In genomic region chr4:41641199-41641822, GRCm38 (mm10) we compare ENCODE assay signal across 27 mouse cellular contexts. TPM values are rescaled to one million over a fixed set of nuclear protein-coding genes. Genes with fewer than 3 reads are reported as not detected.
DNase-seq lines count a peak whose midpoint lies in the region; ATAC-seq and TF ChIP-seq lines count a peak whose summit lies in the region.
"Had no signal": no experiment of that assay in that cellular context is flagged by ENCODE, and none has a peak within 500 bp of the region (broad histone marks: within the 10 kb centered on the region; RNA-seq: fewer than 3 reads in every experiment).

No protein-coding gene starts in this region.

- TF ChIP-seq CTCF in hindbrain, postnatal 0 days (IDR thresholded peaks at IDR 0.05; ENCODE audit: low read depth) = no peak
- no peak for TF ChIP-seq CTCF in midbrain, postnatal 0 days (IDR thresholded peaks at IDR 0.05)

- 60% methylated on average over 6 of the region's 6 CpGs for whole genome bisulfite sequencing in hindbrain, postnatal 0 days
- 76% methylated on average over 6 of the region's 6 CpGs for WGBS in hindbrain, embryonic 14.5 days
- WGBS in midbrain, embryonic 15.5 days = 73% methylated on average over 6 of the region's 6 CpGs
- WGBS in midbrain, postnatal 0 days = 69% methylated on average over 6 of the region's 6 CpGs

- no peak overlapping the region for H3K4me2 ChIP-seq in hindbrain, postnatal 0 days (ENCODE audit: low read depth, low read length)
- H3K4me2 ChIP-seq in hindbrain, embryonic 14.5 days (replicated peaks) = no peak overlapping the region
- no peak overlapping the region for H3K4me2 ChIP-seq in midbrain, embryonic 15.5 days
- H3K4me2 ChIP-seq in midbrain, postnatal 0 days (ENCODE audit: low read depth, low read length, poor library complexity, severe bottlenecking) = no peak overlapping the region
- peak overlapping the region; percentile 64 for H3K4me2 ChIP-seq in myocyte (ENCODE audit: low read depth)

- peaks cover 33% of the 10 kb centered on the region for H3K4me1 ChIP-seq in hindbrain, postnatal 0 days (ENCODE audit: insufficient read depth, low read length)
- H3K4me1 ChIP-seq in hindbrain, embryonic 14.5 days (replicated peaks; ENCODE audit: control insufficient read depth, insufficient read depth, low read length) = peaks cover 28% of the 10 kb centered on the region
- H3K4me1 ChIP-seq in midbrain, embryonic 15.5 days = peaks cover 38% of the 10 kb centered on the region
- H3K4me1 ChIP-seq in midbrain, postnatal 0 days (ENCODE audit: insufficient read depth, low read length) = peaks cover 17% of the 10 kb centered on the region; the same call in 1 of the 2 replicates

- H3ac ChIP-seq in myocyte (ENCODE audit: control insufficient read depth, insufficient read length) = no peak overlapping the region

- peak overlapping the region; percentile 88; the same call in 1 of the 2 replicates for H3K27ac ChIP-seq in hindbrain, postnatal 0 days
- H3K27ac ChIP-seq in hindbrain, embryonic 14.5 days = no peak overlapping the region
- H3K27ac ChIP-seq in midbrain, embryonic 15.5 days = peak overlapping the region; percentile 95; the same call in 1 of the 2 replicates
- no peak overlapping the region for H3K27ac ChIP-seq in midbrain, postnatal 0 days (ENCODE audit: low read depth, low read length)
- H3K27ac ChIP-seq: forebrain, embryonic 12.5 days had no signal

- H3K9me3 ChIP-seq in hindbrain, postnatal 0 days (ENCODE audit: low read length) = no peaks in the 10 kb centered on the region
- H3K9me3 ChIP-seq in hindbrain, embryonic 14.5 days (ENCODE audit: control insufficient read depth, low read length) = no peaks in the 10 kb centered on the region
- H3K9me3 ChIP-seq in midbrain, embryonic 15.5 days = no peaks in the 10 kb centered on the region
- H3K9me3 ChIP-seq in midbrain, postnatal 0 days (ENCODE audit: low read length) = no peaks in the 10 kb centered on the region
- H3K9me3 ChIP-seq: embryonic facial prominence, embryonic 13.5 days; forebrain, embryonic 12.5 days; forebrain, embryonic 15.5 days; G1E had no signal

- no peaks in the 10 kb centered on the region for H3K79me2 ChIP-seq in myocyte (ENCODE audit: control insufficient read depth, insufficient read depth)

- H3K36me3 ChIP-seq in hindbrain, postnatal 0 days (ENCODE audit: insufficient read depth, low read length) = no peaks in the 10 kb centered on the region
- peaks cover 8% of the 10 kb centered on the region; the same call in 1 of the 2 replicates for H3K36me3 ChIP-seq in hindbrain, embryonic 14.5 days (replicated peaks; ENCODE audit: control insufficient read depth, insufficient read depth)
- H3K36me3 ChIP-seq in midbrain, embryonic 15.5 days (replicated peaks) = no peaks in the 10 kb centered on the region
- peaks cover 4% of the 10 kb centered on the region; the same call in 1 of the 2 replicates for H3K36me3 ChIP-seq in midbrain, postnatal 0 days (ENCODE audit: insufficient read depth, low read length)
- no peaks in the 10 kb centered on the region for H3K36me3 ChIP-seq in myocyte (ENCODE audit: control insufficient read depth, insufficient read depth)
- H3K36me3 ChIP-seq: embryonic facial prominence, embryonic 13.5 days; forebrain, embryonic 15.5 days; G1E had no signal

- H3K9ac ChIP-seq in hindbrain, postnatal 0 days (replicated peaks; ENCODE audit: low read length) = no peak overlapping the region
- no peak overlapping the region for H3K9ac ChIP-seq in hindbrain, embryonic 14.5 days
- no peak overlapping the region for H3K9ac ChIP-seq in midbrain, embryonic 15.5 days
- no peak overlapping the region for H3K9ac ChIP-seq in midbrain, postnatal 0 days (replicated peaks; ENCODE audit: low read length, poor library complexity, severe bottlenecking)
- H3K9ac ChIP-seq: embryonic facial prominence, embryonic 13.5 days; forebrain, embryonic 12.5 days had no signal

- no peak for ATAC-seq in hindbrain, postnatal 0 days
- ATAC-seq in hindbrain, embryonic 14.5 days (ENCODE audit: low FRiP score) = no peak
- no peak for ATAC-seq in midbrain, embryonic 15.5 days (replicated peaks)
- ATAC-seq in midbrain, postnatal 0 days (ENCODE audit: low FRiP score) = no peak
- ATAC-seq: inflammation-experienced regulatory T-cells, adult 6 months; Patski had no signal

- no peaks in the 10 kb centered on the region for H3K27me3 ChIP-seq in hindbrain, postnatal 0 days (ENCODE audit: insufficient read depth, low read length)
- no peaks in the 10 kb centered on the region for H3K27me3 ChIP-seq in hindbrain, embryonic 14.5 days (ENCODE audit: control insufficient read depth, insufficient read depth, low read length)
- H3K27me3 ChIP-seq in midbrain, embryonic 15.5 days (replicated peaks) = no peaks in the 10 kb centered on the region
- no peaks in the 10 kb centered on the region for H3K27me3 ChIP-seq in midbrain, postnatal 0 days (ENCODE audit: insufficient read depth, low read length)
- peaks cover 5% of the 10 kb centered on the region for H3K27me3 ChIP-seq in myocyte (ENCODE audit: control insufficient read depth, insufficient read depth, insufficient read length)
- H3K27me3 ChIP-seq: forebrain, embryonic 15.5 days; Patski had no signal

- TF ChIP-seq POLR2A in myocyte (IDR thresholded peaks at IDR 0.05; ENCODE audit: insufficient read length, low read depth) = no peak

- DNase-seq in cerebellum, postnatal 10 days = peak; percentile 52 to 56
- DNase-seq in cerebellum, adult 11-12 months = no peak
- DNase-seq in hindbrain, postnatal 0 days (ENCODE audit: low spot score) = peak; percentile 41
- DNase-seq in hindbrain, embryonic 14.5 days (ENCODE audit: low spot score) = no peak
- DNase-seq in midbrain, postnatal 0 days (ENCODE audit: low spot score) = no peak
- DNase-seq in ovary, adult 18-20 months (ENCODE audit: low spot score) = no peak
- DNase-seq: adrenal gland, postnatal 10 days; adrenal gland, postnatal 36 days; B cell, adult 2 months; cerebellum, adult 11 months; cerebellum, adult 8-10 months; cerebellum, postnatal 36 days; embryo, embryonic 11 days; gastrocnemius, postnatal 25 days; heart, adult 2 months; heart, postnatal 36 days had no signal

- no peak overlapping the region for H3K4me3 ChIP-seq in hindbrain, postnatal 0 days (ENCODE audit: low read length)
- no peak overlapping the region for H3K4me3 ChIP-seq in hindbrain, embryonic 14.5 days (replicated peaks; ENCODE audit: low read length)
- H3K4me3 ChIP-seq in midbrain, embryonic 15.5 days = no peak overlapping the region
- H3K4me3 ChIP-seq in midbrain, postnatal 0 days (ENCODE audit: low read depth, low read length) = no peak overlapping the region
- H3K4me3 ChIP-seq in myocyte = no peak overlapping the region
- H3K4me3 ChIP-seq: erythroblast, embryonic 14.5 days; forebrain, embryonic 12.5 days; forebrain, embryonic 15.5 days; heart, adult 2 months had no signal

TF ChIP-seq in myocyte, 11 proteins besides CTCF, POLR2A, EP300 and RAD21:
- peak in 1 of 3 experiments; percentile 58 for TF ChIP-seq MYOG (IDR thresholded peaks at IDR 0.05; ENCODE audit: control insufficient read depth in 1 of 3, insufficient read depth in 1 of 3, insufficient read length in 2 of 3, low read depth in 2 of 3)
- TF ChIP-seq REST (IDR thresholded peaks at IDR 0.05; ENCODE audit: insufficient read depth, insufficient read length) = no peak
- TF ChIP-seq MYOD1 (IDR thresholded peaks at IDR 0.05; ENCODE audit: control insufficient read depth in 1 of 3, insufficient read length in 2 of 3, low read depth in 2 of 3) = peak; percentile 53 to 76 (median 65)

RNA-seq across cellular contexts. Expression of gene Enho, which starts 1.2 kb away (rescaled TPM):
- 179 and 205 TPM in 2 replicates for total RNA-seq in hindbrain, postnatal 0 days (2014; rRNA removed)
- 139 and 141 TPM in 2 replicates for polyA plus RNA-seq in hindbrain, postnatal 0 days (2015; fragmentation: Nextera tagmentation; extraction: Ambion mirVana)
- polyA plus RNA-seq in hindbrain, embryonic 14.5 days (2014; fragmentation: Nextera tagmentation; extraction: Ambion mirVana) = 127 and 130 TPM in 2 replicates
- polyA plus RNA-seq in midbrain, embryonic 15.5 days (2015; fragmentation: Nextera tagmentation; extraction: Ambion mirVana) = 121 and 122 TPM in 2 replicates
- total RNA-seq in midbrain, postnatal 0 days (2014; rRNA removed) = 167 and 217 TPM in 2 replicates
- 146 and 157 TPM in 2 replicates for polyA plus RNA-seq in midbrain, postnatal 0 days (2015; fragmentation: Nextera tagmentation; extraction: Ambion mirVana)
- 8.2 TPM for polyA plus RNA-seq in myocyte (2012; fragmentation: generic; extraction: Trizol)
- total RNA-seq: granulocyte monocyte progenitor cell, adult 5-6 weeks had no signal
- polyA plus RNA-seq: G1E; inflammation-experienced regulatory T-cells, adult 6 months had no signal

RNA-seq across cellular contexts. Expression of gene Cntfr, which starts 55.6 kb away (rescaled TPM):
- 59.3 and 61.9 TPM in 2 replicates for total RNA-seq in hindbrain, postnatal 0 days (2014; rRNA removed)
- 18.5 and 22.1 TPM in 2 replicates for polyA plus RNA-seq in hindbrain, postnatal 0 days (2015; fragmentation: Nextera tagmentation; extraction: Ambion mirVana)
- polyA plus RNA-seq in hindbrain, embryonic 14.5 days (2014; fragmentation: Nextera tagmentation; extraction: Ambion mirVana) = 19.2 and 21.8 TPM in 2 replicates
- polyA plus RNA-seq in midbrain, embryonic 15.5 days (2015; fragmentation: Nextera tagmentation; extraction: Ambion mirVana) = 28.1 and 32.2 TPM in 2 replicates
- 61.6 and 69.2 TPM in 2 replicates for total RNA-seq in midbrain, postnatal 0 days (2014; rRNA removed)
- polyA plus RNA-seq in midbrain, postnatal 0 days (2015; fragmentation: Nextera tagmentation; extraction: Ambion mirVana) = 20.1 and 23.4 TPM in 2 replicates
- 0.06 TPM for polyA plus RNA-seq in myocyte (2012; fragmentation: generic; extraction: Trizol)
- total RNA-seq: CH12.LX; granulocyte monocyte progenitor cell, adult 5-6 weeks had no signal
- polyA plus RNA-seq: erythroblast, embryonic 14.5 days; inflammation-experienced regulatory T-cells, adult 6 months had no signal

RNA-seq across cellular contexts. Expression of gene Il11ra1, which starts 58.5 kb away (rescaled TPM):
- 24.4 and 41.9 TPM in 2 replicates for total RNA-seq in hindbrain, postnatal 0 days (2014; rRNA removed)
- polyA plus RNA-seq in hindbrain, postnatal 0 days (2015; fragmentation: Nextera tagmentation; extraction: Ambion mirVana) = 47.4 and 49.8 TPM in 2 replicates
- polyA plus RNA-seq in hindbrain, embryonic 14.5 days (2014; fragmentation: Nextera tagmentation; extraction: Ambion mirVana) = 39.9 and 40.6 TPM in 2 replicates
- polyA plus RNA-seq in midbrain, embryonic 15.5 days (2015; fragmentation: Nextera tagmentation; extraction: Ambion mirVana) = 37.5 and 40.3 TPM in 2 replicates
- total RNA-seq in midbrain, postnatal 0 days (2014; rRNA removed) = 21.8 and 26.5 TPM in 2 replicates
- 28.8 and 35.3 TPM in 2 replicates for polyA plus RNA-seq in midbrain, postnatal 0 days (2015; fragmentation: Nextera tagmentation; extraction: Ambion mirVana)
- polyA plus RNA-seq in myocyte (2012; fragmentation: generic; extraction: Trizol) = 3.3 TPM

Comparison
In these comparisons a context has a peak if more than half of its experiments do, and no peak if none do; other contexts are left out.
1. DNase-seq: peak in cerebellum, postnatal 10 days (2 of 2) and hindbrain, postnatal 0 days (single experiment); none in cerebellum, adult 11-12 months (single experiment), hindbrain, embryonic 14.5 days (single experiment), midbrain, postnatal 0 days (single experiment) and ovary, adult 18-20 months (single experiment).
2. H3K27ac ChIP-seq: peak in hindbrain, postnatal 0 days (single experiment) and midbrain, embryonic 15.5 days (single experiment); none in hindbrain, embryonic 14.5 days (single experiment) and midbrain, postnatal 0 days (single experiment).
3. RNA of gene Enho, which starts 1.2 kb away (polyA plus RNA-seq): 146 to 157 TPM in midbrain, postnatal 0 days, 139 to 141 TPM in hindbrain, postnatal 0 days, 127 to 130 TPM in hindbrain, embryonic 14.5 days and 121 to 122 TPM in midbrain, embryonic 15.5 days; 8.2 TPM in myocyte (single experiment); every median in the first group is over 10 times any median in the second.
4. RNA of gene Cntfr, which starts 55.6 kb away (polyA plus RNA-seq): 28.1 to 32.2 TPM in midbrain, embryonic 15.5 days, 18.5 to 22.1 TPM in hindbrain, postnatal 0 days, 19.2 to 21.8 TPM in hindbrain, embryonic 14.5 days and 20.1 to 23.4 TPM in midbrain, postnatal 0 days; 0.06 TPM in myocyte (single experiment); every median in the first group is over 10 times any median in the second.